Mouse (Mus musculus): ENCODE results near the gene Anapc5.

The Anapc5 gene

DNA sequence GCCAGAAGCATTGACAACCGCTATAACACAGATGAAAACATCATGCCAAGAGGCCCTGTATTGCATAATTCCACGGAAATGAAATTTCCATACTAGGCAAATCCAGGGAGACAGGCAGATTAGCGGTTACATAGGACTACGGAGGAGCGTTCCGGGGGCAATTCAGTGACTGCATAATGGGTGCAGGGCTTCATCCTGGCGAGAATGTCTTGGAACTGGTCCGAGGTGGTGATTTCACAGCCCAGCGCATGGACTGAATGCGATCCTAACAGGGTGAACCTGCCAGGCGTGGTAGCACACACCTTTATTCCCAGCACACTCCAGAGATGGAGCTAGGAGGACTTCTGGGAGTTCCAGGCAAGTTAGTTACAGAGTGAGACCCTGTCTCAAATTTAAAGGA lies 53.9 kb downstream of the Anapc5 start:
- DNase-seq (ENCODE audit: low spot score), result no peak

DNA sequence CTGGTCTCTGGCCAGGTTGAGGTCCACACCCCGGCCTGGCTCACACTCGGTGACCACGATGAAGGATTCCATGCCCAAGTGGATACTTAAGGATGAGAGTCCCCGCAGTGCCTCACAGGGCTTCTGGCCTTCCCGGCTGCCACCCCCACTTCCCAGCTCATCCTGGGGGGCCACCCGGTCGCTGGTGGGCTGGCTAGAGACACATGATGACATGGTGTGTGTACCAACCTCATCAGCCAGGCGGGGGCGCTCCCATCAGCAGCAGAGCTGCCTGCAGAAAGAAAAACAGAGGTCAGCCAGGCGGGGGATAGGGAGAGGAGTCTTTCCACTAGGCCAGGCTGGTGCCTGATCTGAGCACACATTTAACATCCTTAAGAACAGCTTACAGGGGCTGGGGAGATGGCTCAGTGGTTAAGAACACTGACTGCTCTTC lies 57.1 kb downstream of the Anapc5 start:
- DNase-seq (ENCODE audit: low spot score), result no peak

DNA sequence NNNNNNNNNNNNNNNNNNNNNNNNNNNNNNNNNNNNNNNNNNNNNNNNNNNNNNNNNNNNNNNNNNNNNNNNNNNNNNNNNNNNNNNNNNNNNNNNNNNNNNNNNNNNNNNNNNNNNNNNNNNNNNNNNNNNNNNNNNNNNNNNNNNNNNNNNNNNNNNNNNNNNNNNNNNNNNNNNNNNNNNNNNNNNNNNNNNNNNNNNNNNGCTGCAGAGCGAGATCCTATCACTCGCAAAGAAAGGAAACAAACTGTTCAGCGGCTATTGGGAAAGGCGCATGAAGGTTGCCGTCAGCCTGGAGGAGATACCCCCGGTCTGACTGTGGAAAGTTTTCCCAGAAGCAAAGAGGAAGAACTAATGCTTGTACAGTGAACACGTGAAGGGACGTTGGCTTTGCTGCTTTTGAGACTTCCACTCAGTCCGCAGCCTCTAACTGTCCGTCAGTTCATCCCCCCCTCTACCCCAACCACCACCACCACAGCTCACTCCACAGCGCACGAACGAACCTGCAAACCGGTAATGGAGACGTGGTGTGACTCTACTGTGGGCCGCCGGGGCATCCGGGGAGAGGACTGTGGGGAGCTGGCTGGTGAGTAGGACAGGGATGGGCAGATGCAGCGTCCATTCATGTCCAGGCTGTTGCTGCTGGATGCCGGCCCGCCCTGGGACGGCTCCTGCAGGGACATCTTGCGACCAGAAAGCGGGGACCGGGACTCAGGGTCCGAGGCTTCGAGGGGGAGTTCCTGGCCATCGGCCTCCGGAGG lies 57.7 kb downstream of the Anapc5 start:
- DNase-seq (ENCODE audit: low spot score), result no peak

DNA sequence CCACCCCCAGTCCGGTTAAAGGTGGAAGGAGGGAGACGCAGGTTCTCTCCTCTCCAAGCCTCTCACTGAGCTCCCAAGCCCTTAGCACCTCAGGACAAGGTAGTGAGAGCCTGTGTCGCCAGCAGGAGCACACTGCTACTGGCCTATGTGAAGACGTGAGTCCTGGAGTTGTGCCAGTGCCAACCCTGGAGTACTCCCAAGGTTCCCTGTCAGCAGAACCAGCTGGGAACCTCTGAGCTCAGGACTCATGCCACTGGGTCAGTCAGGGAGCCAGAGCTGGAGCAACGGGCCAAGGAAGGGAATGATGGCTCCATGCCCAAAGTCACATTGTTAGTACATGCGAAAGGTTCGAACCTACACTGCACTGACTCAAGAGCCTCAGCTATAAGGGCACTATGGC lies 64.5 kb downstream of the Anapc5 start:
- DNase-seq (ENCODE audit: low spot score), result no peak

DNA sequence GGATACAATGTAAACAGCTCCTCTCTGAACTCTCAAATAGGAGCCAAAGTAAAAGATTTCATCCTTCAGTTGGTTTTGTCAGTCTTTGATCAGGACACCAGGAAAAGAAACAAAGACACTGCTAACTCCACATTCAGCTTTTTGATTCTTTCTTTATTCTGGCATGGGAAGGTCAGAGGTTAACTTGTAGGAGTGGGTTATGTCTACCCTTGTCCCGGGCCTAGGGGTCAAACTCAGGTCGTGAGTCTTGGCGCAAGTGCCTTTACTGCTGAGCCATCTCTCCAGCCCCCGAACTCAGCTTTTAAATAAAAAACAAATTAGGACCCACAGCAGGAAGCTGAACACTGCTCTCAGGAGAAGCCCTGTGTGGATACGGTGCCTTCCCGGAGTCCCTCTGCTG lies 65.0 kb downstream of the Anapc5 start:
- DNase-seq (ENCODE audit: low spot score), result no peak

DNA sequence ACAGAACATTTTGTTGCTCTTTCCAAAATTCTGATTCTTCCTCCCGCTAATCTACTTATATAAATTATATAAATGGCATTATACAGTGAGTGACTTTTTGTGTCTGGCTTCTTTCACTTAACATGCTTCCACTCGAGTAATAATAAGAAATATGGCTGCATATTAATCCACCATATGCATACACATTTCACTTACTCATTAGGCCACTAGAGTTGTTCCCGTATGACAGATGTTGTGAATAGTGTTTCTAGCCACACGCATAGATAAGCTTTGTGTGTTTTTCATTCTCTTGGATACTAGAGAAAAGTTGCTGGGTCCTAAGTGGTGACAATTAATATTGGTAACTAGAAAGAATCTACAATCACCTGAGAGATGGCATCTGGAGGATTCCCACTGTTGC lies 65.5 kb downstream of the Anapc5 start:
- no peak for DNase-seq (ENCODE audit: low spot score)

DNA sequence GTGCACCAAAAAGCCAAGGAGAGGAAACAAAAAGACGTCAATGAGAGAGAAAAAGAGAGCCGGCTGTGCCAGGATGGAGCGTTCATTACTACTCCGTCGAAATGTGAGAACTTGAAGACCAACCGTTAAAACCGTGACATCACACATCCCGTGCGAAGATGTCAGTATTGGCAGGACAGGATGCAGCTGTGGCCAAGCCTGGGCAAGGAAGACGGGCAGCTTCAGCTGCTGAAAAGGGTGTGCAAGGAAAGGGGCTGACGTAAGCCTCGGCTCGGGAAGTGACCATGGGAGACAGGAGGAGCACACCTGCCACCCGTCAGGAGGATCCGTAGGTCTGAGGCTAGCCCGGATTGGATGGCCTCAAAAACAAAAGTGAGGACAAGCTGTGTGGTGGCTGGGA lies 66.7 kb downstream of the Anapc5 start:
- no peak for DNase-seq (ENCODE audit: low spot score)

DNA sequence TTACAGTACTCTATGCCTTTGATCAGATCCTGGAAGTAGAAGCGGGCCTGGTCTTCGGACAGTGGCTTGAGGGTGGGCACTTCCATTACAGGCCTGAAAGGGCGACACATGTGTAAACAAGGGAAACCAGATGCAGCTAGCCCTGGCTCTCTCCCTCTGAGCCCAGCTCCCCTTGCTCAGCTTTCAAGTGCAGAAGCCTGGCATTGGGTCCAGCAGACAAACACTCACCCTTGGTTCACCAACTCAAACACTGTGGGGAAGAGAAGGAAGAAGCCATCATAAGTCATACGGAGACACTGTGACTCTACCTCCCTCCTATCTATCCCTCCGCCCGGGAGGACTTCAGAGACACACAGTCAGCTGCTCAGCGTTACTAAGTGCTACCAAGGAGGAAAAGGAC lies 73.2 kb downstream of the Anapc5 start:
- no peak for DNase-seq (ENCODE audit: low spot score)

DNA sequence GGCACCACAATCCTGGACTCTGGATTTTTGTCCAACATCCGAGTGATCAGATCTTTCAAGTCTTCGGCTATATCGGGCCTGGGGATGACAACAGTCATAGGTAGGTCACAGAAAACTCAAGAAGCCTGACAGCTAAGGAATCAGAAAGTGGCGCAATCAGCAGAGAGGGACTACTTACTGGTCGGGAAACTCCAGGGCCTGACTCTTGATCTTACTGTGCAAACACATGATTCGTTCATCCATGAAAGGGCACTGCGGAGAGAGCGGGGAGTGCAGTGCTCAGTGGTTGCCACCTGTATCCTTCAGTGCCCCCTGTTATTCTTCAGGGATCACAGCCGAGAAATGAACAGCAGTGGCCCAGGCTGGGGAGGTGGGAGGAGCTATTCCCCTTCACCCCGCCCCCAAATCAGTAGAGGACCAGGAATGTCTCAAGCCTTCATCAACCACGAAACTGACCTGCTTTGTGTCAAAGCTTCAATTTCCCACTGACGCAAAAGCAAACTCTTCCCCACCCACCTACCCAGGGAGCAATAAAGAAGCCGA lies 77.2 kb downstream of the Anapc5 start:
- DNase-seq (ENCODE audit: low spot score), result no peak
